Mouse (Mus musculus): ENCODE results near the gene Il22ra2. TPM values are rescaled to one million over a fixed set of nuclear protein-coding genes. Genes with fewer than 3 reads are reported as not detected.

The Il22ra2 gene
- not detected for total RNA-seq (2021)
- long read RNA-seq, experiment 1 = 0 reads
- long read RNA-seq, experiment 2 = 0 reads

DNA sequence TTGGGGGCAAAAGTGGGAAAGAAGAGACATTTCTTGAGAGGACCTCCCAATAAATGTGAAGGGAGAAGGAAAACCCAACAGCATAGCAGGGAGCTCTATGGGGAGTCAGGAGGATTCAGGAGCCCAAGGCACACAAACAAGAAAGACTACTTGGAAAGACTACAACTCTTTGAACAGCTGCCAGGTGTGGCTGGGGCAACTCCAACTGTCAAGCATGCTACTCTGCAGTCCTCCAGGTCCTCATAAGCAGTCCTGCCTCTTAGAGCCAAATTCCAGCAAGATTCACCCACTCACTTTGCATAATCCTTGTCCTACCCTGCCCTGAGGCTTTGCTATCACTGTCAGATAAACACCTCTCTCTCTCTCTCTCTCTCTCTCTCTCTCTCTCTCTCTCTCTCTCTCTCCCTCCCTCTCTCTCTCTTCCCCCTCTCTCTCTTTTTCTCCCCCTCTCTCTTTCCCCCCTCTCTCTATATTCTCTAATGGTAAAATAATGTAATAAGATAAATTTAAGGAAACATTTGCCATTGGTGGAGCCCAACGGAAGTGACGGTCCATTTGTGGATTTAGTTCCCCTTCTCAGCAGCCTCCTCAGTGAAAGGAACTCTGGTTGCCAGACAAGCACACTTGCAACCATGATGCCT is at the start of gene Il22ra2:
Gene Il22ra2, plus strand, starts transcription at position 591 of the 641 bp plus-strand sequence.
- DNase-seq (ENCODE audit: low spot score in 2 of 2) = no peak

GRCm38 (mm10) chr10:19577571-19577970 is 44.2 kb upstream of the Il22ra2 start:
- no peak for DNase-seq (ENCODE audit: low spot score in 2 of 2)

DNA sequence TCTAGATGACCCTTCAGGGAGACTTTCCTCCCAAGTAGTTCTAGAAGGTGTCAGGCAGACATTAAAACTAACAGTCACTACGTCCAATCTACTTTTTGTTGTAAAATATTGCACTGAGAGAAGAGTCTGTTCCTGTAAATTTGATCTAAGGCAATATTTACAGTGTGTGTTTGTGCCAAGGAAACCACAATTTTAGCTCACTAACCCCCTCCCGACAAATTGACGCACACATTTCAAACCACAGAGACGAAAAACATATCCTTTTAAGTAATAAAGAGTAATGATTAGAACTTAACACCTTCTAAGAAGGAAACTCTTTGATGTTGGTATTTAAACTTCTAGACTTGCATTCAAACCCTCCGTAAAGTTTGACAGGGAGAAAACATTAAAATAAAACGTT is 43.8 kb upstream of the Il22ra2 start:
- DNase-seq (ENCODE audit: low spot score in 2 of 2) = no peak

GRCm38 (mm10) chr10:19578409-19578986 is 43.3 kb upstream of the Il22ra2 start:
- DNase-seq (ENCODE audit: low spot score in 2 of 2) = peak in 1 of 2 experiments; percentile 8

DNA sequence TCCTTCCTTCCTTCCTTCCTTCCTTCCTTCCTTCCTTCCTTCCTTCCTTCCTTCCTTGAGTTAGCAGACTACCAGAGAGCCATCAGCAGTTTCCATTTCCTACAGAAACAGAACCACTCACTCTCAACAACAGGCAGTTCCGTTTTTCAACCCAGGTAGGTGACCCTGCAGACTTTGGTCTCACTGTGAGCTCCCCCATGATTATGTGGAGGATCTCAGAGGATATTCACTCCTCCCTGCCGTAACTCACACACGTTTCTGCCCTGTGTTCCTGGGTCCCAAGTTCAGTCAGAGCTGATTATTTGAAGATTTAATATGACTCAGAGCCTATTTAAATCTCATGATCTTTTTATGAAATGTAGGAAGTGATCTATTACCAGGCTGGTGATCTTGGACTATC is 41.1 kb upstream of the Il22ra2 start:
- DNase-seq (ENCODE audit: low spot score in 2 of 2) = no peak

- DNase-seq (ENCODE audit: low spot score in 2 of 2) = no peak
These were observed 39.8 kb upstream of the Il22ra2 start for GRCm38 (mm10) chr10:19581844-19582582.

DNA sequence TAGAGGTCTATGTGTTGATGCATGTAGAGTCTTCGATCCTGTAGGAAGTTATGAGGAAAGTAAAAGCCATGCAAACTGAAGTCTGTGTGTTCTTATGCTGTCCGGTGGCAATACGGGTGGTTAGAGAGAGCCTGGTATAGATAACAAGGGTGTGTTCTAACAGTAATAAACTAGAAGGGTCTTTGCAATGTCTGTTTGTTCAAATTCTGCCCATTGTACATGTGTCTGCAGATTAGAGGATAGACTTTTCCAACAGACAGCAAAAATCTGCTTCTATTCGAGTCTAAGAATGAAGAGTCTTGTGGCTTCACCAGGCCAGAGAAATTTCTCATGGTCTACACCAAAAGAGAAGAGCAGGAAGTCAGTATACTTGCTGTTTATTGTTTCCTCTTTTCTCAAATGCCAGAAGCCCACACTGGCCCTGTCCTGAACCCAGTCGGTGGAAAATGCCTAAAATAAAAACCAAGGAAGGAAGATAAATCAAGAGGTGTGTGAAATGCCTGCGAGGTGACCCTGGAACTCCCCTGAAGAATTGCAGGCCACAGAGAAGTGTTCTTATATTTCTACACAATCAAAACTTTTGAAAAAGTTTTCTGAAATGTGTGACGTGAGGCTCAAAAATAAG is 38.9 kb upstream of the Il22ra2 start:
- DNase-seq (ENCODE audit: low spot score in 2 of 2) = no peak

- DNase-seq (ENCODE audit: low spot score in 2 of 2) = no peak
These were observed 37.7 kb upstream of the Il22ra2 start for GRCm38 (mm10) chr10:19584064-19584463.

- DNase-seq (ENCODE audit: low spot score in 2 of 2) = no peak
These were observed 37.0 kb upstream of the Il22ra2 start for GRCm38 (mm10) chr10:19584846-19585245.

- DNase-seq (ENCODE audit: low spot score in 2 of 2) = no peak
These were observed 35.9 kb upstream of the Il22ra2 start for GRCm38 (mm10) chr10:19585860-19586259.

- no peak for DNase-seq (ENCODE audit: low spot score in 2 of 2)
These were observed 34.5 kb upstream of the Il22ra2 start for GRCm38 (mm10) chr10:19587281-19587680.

GRCm38 (mm10) chr10:19589626-19590025 is 32.2 kb upstream of the Il22ra2 start:
- no peak for DNase-seq (ENCODE audit: low spot score in 2 of 2)

- DNase-seq (ENCODE audit: low spot score in 2 of 2) = no peak
These were observed 30.5 kb upstream of the Il22ra2 start for GRCm38 (mm10) chr10:19591286-19591640.

GRCm38 (mm10) chr10:19591641-19592441 is 30.0 kb upstream of the Il22ra2 start, which contains the start of gene Ifngr1:
Gene Ifngr1, plus strand, starts transcription at chr10:19591949.
- DNase-seq (ENCODE audit: low spot score in 2 of 2) = peak; percentile 99

GRCm38 (mm10) chr10:19592556-19592955 is 29.2 kb upstream of the Il22ra2 start:
- DNase-seq (ENCODE audit: low spot score in 2 of 2) = no peak

GRCm38 (mm10) chr10:19593296-19593695 is 28.5 kb upstream of the Il22ra2 start:
- no peak for DNase-seq (ENCODE audit: low spot score in 2 of 2)

DNA sequence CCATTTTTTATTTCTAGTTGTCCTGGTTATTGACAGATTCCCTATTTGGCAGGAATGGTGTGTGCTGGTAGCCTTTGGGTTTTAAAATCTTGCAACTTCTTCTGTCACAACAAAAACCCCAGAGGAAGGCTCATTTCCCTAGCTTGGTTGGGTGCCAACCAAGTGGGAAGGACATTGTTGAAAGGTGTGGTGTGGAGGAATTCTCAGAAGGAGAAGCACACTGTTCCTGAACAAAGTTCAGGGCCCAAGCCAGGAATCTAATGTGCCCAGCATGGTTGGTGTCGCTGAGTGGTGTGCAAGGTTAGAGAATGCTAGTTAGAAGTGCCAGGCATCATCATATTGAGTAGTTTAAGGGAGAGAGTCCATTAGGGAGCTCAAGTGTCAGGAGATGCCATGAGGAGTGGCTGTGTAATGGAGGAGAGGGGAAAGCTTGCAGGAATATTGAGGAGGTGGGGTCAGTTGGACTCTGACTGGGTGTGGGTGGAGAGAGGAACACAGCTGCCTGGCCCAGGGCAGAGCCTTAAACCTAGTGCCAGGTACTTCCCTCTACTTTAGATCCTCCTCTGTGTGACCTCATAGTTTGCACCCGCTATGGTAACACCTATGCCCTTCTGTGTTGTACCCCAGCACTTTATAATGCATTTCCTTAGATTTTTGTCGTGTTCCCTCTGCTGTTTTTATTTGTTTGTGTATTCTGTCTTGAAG is 27.4 kb upstream of the Il22ra2 start:
- DNase-seq (ENCODE audit: low spot score in 2 of 2) = no peak

DNA sequence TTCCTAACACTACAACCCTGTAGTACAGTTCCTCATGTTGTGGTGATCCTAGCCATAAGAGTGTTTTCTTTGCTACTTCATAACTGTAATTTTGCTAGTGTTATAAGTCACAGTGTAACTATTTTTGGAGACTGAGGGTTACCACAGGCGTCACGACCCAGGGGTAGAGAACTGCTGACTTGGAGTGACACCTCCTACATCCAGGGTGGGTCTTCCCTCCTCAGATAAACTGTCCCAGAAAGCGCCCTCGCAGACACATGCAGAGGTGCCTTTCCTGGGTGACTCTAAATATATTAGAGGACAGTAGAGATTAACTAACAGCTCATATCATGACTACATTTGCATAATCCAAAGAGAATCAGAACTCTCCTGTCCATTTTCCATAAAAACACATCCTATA is 24.9 kb upstream of the Il22ra2 start:
- no peak for DNase-seq (ENCODE audit: low spot score in 2 of 2)

DNA sequence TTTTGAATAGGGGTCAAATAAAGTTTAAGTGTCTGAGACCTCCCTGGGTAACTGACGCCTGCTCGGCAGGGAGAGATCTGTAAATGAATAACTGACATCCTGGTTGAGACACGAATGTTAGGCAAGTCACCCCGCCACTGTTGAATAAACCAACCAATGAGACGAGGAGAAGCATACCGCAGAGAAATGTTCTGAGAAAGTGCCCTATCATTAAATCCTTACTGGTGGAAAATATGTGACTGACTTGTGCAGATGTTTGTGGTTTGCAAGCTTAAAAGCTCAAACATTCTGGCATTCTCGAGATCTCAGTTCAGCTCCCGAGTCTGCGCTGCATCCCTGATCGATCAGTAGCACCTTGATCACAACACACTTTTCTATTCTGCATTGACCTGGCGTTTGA is 23.7 kb upstream of the Il22ra2 start:
- DNase-seq (ENCODE audit: low spot score in 2 of 2) = no peak

DNA sequence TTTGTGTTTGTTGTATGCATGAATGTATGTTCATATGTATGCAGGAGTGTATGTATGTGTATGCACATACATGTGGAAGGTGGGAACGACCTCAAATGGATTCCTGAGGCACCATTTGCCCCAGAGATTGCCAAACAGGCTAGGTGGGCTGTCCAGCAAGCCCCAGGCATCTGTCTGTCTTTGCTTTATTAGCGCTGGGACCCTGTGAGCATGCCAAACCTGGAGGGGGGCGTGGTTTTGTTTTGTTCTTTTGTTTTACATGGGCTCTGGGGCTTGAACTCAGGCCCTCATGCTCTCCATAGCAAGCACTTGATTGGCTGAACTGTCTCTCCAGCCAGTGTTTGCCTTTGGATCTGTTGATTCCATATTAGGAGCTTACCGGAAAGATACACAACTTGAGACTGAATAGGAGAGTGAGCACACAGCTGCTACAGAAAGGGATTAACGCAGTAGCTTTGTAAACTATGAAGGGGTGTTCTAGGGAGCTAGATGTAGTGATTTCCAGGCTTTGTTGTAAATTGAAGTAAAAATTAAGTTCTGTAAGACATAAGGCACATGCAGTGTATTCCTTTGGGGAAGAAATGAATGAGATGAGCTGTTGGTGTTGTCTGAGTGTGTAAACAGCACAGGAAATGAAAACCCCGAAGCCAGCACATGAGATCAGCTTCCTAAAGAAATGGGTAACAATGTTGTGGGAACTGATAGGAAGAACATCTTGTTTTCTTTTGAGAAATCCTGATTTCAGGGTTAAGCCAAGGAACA is 22.3 kb upstream of the Il22ra2 start:
- DNase-seq (ENCODE audit: low spot score in 2 of 2) = no peak
